Mouse (Mus musculus): ENCODE measurements around the gene Gas2l3.

Gas2l3 gene

GRCm38 (mm10) chr10:89392687-89393086, 51.1 kb downstream of the Gas2l3 start:
- no peak for DNase-seq

GRCm38 (mm10) chr10:89391571-89392163, 52.1 kb downstream of the Gas2l3 start:
- no peak for DNase-seq

- DNase-seq: no peak
Observed at GRCm38 (mm10) chr10:89386461-89386860, 57.3 kb downstream of the Gas2l3 start.

GRCm38 (mm10) chr10:89383462-89383861, 60.3 kb downstream of the Gas2l3 start:
- peak; percentile 34 to 36 for DNase-seq

DNA sequence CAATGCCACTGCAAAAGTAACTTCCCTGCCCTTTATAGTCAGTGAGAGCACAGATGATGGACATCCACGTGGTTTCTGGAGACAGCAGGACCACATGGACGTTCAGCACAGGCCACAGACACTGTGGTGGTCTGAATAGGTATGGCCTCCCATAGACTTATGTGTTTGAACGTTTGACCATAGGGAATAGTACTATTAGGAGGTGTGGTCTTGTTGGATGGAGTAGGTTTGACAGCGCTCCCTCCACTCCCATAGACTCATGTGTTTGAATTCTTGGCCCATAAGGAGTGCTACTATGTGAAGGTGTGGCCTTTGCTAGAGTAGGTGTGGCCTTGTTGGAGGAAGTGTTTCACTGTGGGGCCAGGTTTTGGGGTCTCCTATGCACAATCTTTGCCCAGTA, 66.0 kb downstream of the Gas2l3 start:
- DNase-seq: no peak

DNA sequence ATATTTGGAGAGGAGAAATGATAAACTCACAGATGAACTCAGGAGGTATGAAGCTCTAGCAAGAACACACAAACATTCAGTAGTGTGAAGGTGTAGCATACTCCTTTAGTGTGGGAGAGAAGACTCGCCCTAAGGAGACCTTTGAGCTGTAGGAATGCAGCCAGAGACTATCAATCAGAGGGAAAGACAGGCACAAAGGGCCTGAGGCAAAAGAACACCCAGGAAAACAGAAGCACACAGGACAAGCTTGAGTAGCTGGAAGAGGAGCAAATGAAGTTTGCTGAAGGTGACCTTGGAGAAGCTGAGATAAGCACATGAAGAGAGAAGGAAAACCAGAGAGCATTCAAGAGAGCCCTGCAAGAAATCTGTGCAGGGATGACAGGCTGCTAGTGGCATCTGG, 73.7 kb downstream of the Gas2l3 start:
- DNase-seq: no peak

DNA sequence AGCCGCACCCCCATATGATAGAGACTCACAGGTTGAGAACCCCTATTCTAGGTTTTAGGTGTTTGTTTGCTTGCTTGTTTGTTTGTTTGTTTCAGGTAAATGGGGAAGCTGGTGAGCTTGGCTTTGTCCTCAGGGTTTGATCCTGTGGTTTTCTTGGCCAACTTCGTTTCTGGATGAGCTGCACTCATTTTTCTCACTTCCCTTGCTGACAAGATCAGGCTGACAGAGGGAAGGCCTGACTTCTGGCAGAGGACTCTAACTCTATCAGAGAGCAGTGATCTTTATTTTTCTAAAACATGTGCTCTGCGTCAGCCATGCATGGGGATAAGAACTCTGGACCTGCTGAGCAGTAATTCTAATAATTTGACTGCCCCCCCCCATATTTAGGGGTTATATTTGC, 84.8 kb downstream of the Gas2l3 start:
- DNase-seq: no peak
